Mouse (Mus musculus): Measurements from ENCODE around the gene Pidd1. TPM values are rescaled to one million over a fixed set of nuclear protein-coding genes. Genes with fewer than 3 reads are reported as not detected.

Gene Pidd1
- polyA plus RNA-seq (2014; fragmentation: Illumina TruSeq; extraction: RNeasy Lipid Tissue Mini Kit (QIAGEN cat#74804)): not detected

DNA sequence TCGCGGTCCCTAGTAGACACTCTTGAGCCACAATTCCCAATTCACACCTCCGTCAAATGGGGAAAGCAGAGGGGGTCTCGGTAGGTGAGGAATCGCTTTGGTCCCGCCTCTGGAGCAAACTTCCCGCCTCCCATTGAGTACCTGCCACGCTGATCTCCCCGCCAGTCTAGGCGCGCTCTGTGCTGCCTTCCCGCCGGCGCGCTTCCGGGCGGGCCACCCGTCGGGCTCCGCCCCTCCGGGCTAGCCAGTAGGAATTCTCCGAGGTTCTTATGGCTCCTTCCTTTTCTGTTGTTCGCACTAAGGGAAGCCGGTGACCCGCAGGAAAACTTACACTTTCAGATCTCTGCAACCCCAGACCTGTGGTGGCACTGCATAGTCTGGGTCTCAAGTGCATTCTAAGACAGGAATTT lies at the start of gene Pidd1:
TSS of gene Pidd1 (minus strand) at position 198 of the 410 bp plus-strand sequence.

GRCm38 (mm10) chr7:141475011-141475804 lies 31.4 kb upstream of the Pidd1 start, which contains the start of the genes Polr2l and Tspan4:
TSS of gene Polr2l (minus strand) at chr7:141475132.
TSS of gene Tspan4 (plus strand) at chr7:141475240.

DNA sequence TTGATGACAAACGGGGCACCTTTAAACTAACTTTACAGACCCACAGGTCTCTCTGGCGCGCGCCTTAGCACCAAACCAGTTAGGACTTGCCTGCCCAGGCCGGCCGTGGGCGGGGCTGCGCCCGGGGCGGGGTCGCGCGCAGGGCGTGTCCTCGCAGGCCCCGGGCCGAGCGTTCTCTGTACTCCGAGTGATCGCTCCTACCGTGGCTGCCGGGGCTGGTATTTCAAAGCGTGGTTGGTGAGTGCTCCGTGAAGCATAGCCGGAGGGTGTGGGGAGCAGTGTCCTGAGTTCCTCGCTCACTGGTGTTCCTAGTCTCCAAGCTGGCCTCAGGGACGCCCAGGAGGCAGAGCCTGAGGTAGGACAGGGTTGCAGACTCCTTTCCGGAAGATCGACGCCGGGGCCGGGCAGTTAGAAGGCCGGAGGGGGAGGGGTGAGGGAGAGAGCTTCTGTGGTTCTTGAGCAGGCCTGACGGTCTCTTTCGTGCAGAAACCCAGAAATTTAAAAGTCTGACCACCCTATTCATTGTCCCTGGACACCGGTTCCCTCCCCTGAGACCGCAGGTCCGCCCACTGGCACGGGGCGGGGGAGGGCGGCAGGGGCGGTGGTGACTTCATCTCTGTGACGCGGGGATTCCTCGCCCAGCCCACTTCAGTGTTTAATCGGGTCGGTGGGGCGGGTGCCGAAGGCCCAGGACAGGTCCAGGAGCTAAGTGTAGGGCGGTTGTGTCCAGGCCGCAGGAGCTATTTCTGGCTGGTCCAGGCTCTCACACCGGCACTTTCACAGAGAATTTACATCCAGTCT lies 23.6 kb upstream of the Pidd1 start, which contains the start of gene Cd151:
TSS of gene Cd151 (plus strand) at position 163 of the 801 bp plus-strand sequence.

DNA sequence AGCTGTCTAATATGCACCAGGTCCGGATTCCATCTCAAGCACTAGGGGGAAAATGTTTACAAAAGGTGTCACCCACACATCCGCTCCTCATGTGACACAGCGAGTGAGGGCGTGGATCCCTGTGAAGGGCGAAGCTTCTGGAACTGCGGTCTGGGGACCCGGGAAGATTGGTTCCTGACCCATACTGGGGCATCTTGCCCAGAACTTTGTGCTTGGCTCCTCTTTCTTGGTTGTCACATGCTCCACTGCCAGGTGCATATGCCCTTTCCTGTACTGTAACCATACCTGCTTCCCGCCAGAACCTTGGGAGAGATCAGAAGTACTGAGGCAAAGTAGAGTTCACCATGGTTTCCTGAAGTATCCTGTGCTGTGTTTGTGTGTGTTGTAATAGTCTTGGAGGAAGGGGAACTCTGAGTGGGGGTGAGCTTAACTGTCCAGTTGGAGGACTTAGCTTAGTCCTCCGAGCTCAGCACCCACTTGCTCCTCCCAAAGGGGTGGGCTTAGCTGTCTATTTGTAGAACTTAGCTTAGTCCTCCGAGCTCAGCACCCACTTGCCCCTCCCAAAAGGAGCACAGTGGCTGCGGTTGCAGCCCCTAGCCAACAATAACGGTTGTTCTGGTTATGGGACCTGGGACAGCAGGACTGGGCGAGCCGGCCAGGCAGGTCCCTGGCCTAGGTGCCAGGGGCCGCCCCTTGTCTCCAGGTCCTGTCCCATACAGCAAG lies 16.7 kb upstream of the Pidd1 start, which contains the start of gene Cracr2b:
TSS of gene Cracr2b (plus strand) at position 704 of the 723 bp plus-strand sequence.

GRCm38 (mm10) chr7:141454967-141455551 lies 11.2 kb upstream of the Pidd1 start, which contains the start of gene Pnpla2:
TSS of gene Pnpla2 (plus strand) at chr7:141455198.

GRCm38 (mm10) chr7:141447110-141447991 lies 3.5 kb upstream of the Pidd1 start, which contains the start of gene Rplp2:
TSS of gene Rplp2 (plus strand) at chr7:141447370.

DNA sequence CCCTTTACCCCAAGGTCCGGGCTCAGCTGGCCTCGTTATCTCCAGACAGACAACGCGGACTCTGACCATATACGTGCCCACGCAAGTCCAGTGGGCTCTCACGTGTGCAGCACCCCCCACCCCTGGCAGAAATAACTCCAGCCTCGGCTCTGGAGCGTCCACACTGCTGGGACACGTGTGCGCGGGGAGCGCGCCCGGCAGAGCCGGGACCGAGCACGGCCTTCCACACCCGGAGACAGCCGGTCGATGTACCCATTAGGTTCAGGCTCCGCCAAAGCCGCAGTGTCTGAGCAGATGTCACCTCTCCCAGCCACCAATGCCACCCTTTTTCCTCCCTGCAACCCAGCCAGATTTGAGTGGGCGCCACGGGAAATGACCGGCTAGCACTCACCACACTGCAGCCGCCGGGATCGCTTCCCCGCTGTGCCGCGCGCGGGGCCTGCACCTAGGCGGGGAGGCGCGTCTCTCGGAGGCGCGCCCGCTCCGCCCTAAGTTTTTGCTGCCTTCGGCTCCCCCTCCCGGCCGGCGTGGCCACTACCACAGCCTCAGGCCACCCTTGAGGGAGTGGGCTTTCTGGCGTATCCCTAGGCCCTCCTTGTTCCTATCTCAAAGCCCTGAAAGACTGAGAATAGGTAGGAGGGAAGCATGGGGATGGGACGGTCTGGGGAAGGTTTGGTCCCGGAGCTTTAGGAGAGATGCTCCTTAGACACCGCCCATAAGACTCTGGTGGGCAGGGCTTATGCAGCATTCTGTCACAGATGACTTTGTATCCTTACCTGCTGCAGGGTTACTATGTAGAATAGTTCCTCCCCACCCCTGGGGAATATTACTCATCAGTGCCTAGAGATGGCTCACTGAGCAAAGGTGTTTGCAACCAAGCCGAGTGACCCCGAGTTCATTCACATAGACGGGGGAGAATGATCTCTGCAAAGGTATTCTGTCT lies 6.4 kb downstream of the Pidd1 start, which contains the start of gene Slc25a22:
TSS of gene Slc25a22 (minus strand) at position 715 of the 943 bp plus-strand sequence.

GRCm38 (mm10) chr7:141429310-141429709 lies 14.5 kb downstream of the Pidd1 start, which contains the start of gene Cend1:
TSS of gene Cend1 (minus strand) at chr7:141429491.

DNA sequence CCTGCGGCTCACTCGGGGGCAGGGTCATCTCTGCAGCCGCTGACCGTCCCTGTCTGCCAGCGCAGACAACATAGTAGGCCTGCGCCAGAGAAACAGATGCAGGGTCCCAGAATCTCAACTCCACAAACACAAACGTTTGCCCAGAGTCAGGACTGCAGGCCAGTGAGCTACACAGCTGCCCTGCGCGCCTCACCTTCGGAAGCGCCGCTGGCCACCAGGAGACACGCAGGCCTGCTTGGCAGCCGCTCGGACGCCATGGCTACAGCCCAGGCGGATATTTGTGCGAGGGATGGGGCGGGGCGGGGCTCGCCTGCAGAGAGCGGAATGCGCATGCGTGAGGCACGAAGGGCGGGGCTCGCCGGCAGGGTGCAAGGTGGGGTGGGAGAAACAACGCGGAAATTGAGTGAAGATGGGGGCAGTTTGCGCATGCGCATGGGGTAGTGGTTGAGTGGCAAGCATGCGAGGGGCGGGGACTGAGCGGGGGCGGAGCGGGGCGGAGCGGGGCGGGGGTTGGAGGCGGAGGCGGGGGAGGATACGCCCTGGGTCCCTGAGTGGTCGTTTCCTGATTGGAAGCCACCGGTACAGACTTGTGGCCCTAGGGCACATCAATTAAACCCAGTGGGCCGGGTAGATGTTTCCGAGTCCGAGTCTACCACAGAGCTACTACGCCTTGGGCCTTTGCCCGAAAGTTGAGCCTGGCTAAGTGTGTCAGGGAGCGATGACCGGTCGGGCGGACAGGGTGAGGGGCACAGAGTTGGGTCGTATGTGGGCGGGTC lies 29.8 kb downstream of the Pidd1 start, which contains the start of gene Gatd1:
TSS of gene Gatd1 (minus strand) at position 328 of the 776 bp plus-strand sequence.

DNA sequence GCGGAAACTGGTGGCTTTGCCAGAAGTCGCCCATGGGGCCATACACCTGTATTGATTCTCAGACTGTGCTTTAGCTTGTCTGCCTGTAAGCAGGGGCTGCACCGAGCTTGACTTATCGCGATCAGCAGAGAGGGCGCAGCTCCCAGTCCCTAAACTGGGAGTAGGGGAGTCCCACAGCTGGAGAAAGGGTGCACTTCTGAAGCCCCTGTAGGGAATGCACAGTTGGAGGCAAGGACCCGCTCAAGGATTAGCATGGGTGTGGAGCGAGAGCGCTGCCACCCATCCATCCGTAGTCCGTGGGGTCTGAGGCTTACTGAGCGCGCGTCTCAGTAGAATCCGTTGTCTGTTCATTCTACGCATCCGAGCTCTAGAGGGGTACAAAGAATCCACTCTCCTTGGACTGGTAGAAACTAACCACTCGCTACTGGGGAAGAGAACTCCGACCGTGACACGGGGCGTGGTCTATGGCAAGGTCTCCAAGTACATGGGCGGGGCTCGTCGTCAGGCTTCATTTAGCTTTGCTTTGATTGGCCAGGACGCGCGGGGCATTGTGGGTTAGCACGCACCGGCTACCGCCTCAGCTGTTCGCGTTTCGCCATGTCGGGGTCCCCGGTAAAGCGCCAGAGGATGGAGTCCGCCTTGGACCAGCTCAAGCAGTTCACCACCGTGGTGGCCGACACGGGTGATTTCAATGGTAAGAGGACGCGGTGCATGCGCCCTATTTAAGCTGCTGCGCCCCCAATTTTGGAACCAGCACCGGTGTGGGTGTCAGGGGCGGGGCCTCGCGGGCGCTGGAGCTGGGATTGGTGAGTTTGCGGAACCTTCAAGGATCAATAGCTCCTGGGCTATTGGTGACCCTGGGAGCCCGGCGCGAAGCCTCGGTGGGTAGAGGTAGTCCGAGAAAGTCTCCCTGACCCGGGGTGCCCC lies 51.9 kb downstream of the Pidd1 start, which contains the start of gene Taldo1:
TSS of gene Taldo1 (plus strand) at position 575 of the 927 bp plus-strand sequence.

Other genes starting within 250 kb of the Pidd1 start
- 0.77 TPM for gene Lrrc56, start 249.9 kb downstream of the Pidd1 start, polyA plus RNA-seq (2014; fragmentation: Illumina TruSeq; extraction: RNeasy Lipid Tissue Mini Kit (QIAGEN cat#74804))
- not detected for gene Lmntd2, start 229.9 kb downstream of the Pidd1 start, polyA plus RNA-seq (2014; fragmentation: Illumina TruSeq; extraction: RNeasy Lipid Tissue Mini Kit (QIAGEN cat#74804))
- gene Rassf7, start 228.2 kb downstream of the Pidd1 start, polyA plus RNA-seq (2014; fragmentation: Illumina TruSeq; extraction: RNeasy Lipid Tissue Mini Kit (QIAGEN cat#74804)): 0.80 TPM
- 26.7 TPM for gene Phrf1, start 215.2 kb downstream of the Pidd1 start, polyA plus RNA-seq (2014; fragmentation: Illumina TruSeq; extraction: RNeasy Lipid Tissue Mini Kit (QIAGEN cat#74804))
- gene Irf7, start 177.5 kb downstream of the Pidd1 start, polyA plus RNA-seq (2014; fragmentation: Illumina TruSeq; extraction: RNeasy Lipid Tissue Mini Kit (QIAGEN cat#74804)): 7.9 TPM
- 1.1 TPM for gene Cdhr5, start 167.2 kb downstream of the Pidd1 start, polyA plus RNA-seq (2014; fragmentation: Illumina TruSeq; extraction: RNeasy Lipid Tissue Mini Kit (QIAGEN cat#74804))
- gene Sct, start 164.9 kb downstream of the Pidd1 start, polyA plus RNA-seq (2014; fragmentation: Illumina TruSeq; extraction: RNeasy Lipid Tissue Mini Kit (QIAGEN cat#74804)): not detected
- not detected for gene Drd4, start 152.0 kb downstream of the Pidd1 start, polyA plus RNA-seq (2014; fragmentation: Illumina TruSeq; extraction: RNeasy Lipid Tissue Mini Kit (QIAGEN cat#74804))
- gene Deaf1, start 116.3 kb downstream of the Pidd1 start, polyA plus RNA-seq (2014; fragmentation: Illumina TruSeq; extraction: RNeasy Lipid Tissue Mini Kit (QIAGEN cat#74804)): 1.5 TPM
- 9.4 TPM for gene Tmem80, start 116.3 kb downstream of the Pidd1 start, polyA plus RNA-seq (2014; fragmentation: Illumina TruSeq; extraction: RNeasy Lipid Tissue Mini Kit (QIAGEN cat#74804))
- gene Eps8l2, start 105.1 kb downstream of the Pidd1 start, polyA plus RNA-seq (2014; fragmentation: Illumina TruSeq; extraction: RNeasy Lipid Tissue Mini Kit (QIAGEN cat#74804)): not detected
- 7.8 TPM for gene Taldo1, start 51.8 kb downstream of the Pidd1 start, polyA plus RNA-seq (2014; fragmentation: Illumina TruSeq; extraction: RNeasy Lipid Tissue Mini Kit (QIAGEN cat#74804))
- 15.2 TPM for gene Gatd1, start 29.9 kb downstream of the Pidd1 start, polyA plus RNA-seq (2014; fragmentation: Illumina TruSeq; extraction: RNeasy Lipid Tissue Mini Kit (QIAGEN cat#74804))
- gene Cend1, start 14.5 kb downstream of the Pidd1 start, polyA plus RNA-seq (2014; fragmentation: Illumina TruSeq; extraction: RNeasy Lipid Tissue Mini Kit (QIAGEN cat#74804)): not detected
- 0.46 TPM for gene Slc25a22, start 6.1 kb downstream of the Pidd1 start, polyA plus RNA-seq (2014; fragmentation: Illumina TruSeq; extraction: RNeasy Lipid Tissue Mini Kit (QIAGEN cat#74804))
- gene Rplp2, start 3.3 kb upstream of the Pidd1 start, polyA plus RNA-seq (2014; fragmentation: Illumina TruSeq; extraction: RNeasy Lipid Tissue Mini Kit (QIAGEN cat#74804)): 15.0 TPM
- gene Pnpla2, start 11.2 kb upstream of the Pidd1 start, polyA plus RNA-seq (2014; fragmentation: Illumina TruSeq; extraction: RNeasy Lipid Tissue Mini Kit (QIAGEN cat#74804)): 1.3 TPM
- not detected for gene Cracr2b, start 17.1 kb upstream of the Pidd1 start, polyA plus RNA-seq (2014; fragmentation: Illumina TruSeq; extraction: RNeasy Lipid Tissue Mini Kit (QIAGEN cat#74804))
- gene Cd151, start 23.4 kb upstream of the Pidd1 start, polyA plus RNA-seq (2014; fragmentation: Illumina TruSeq; extraction: RNeasy Lipid Tissue Mini Kit (QIAGEN cat#74804)): 45.2 TPM
- gene Polr2l, start 31.1 kb upstream of the Pidd1 start, polyA plus RNA-seq (2014; fragmentation: Illumina TruSeq; extraction: RNeasy Lipid Tissue Mini Kit (QIAGEN cat#74804)): 2.4 TPM
- gene Tspan4, start 31.2 kb upstream of the Pidd1 start, polyA plus RNA-seq (2014; fragmentation: Illumina TruSeq; extraction: RNeasy Lipid Tissue Mini Kit (QIAGEN cat#74804)): 6.2 TPM
- 3.6 TPM for gene Chid1, start 95.8 kb upstream of the Pidd1 start, polyA plus RNA-seq (2014; fragmentation: Illumina TruSeq; extraction: RNeasy Lipid Tissue Mini Kit (QIAGEN cat#74804))
- gene Ap2a2, start 118.1 kb upstream of the Pidd1 start, polyA plus RNA-seq (2014; fragmentation: Illumina TruSeq; extraction: RNeasy Lipid Tissue Mini Kit (QIAGEN cat#74804)): 72.3 TPM
- gene Muc6, start 211.3 kb upstream of the Pidd1 start, polyA plus RNA-seq (2014; fragmentation: Illumina TruSeq; extraction: RNeasy Lipid Tissue Mini Kit (QIAGEN cat#74804)): not detected
- not detected for gene Muc2, start 246.3 kb upstream of the Pidd1 start, polyA plus RNA-seq (2014; fragmentation: Illumina TruSeq; extraction: RNeasy Lipid Tissue Mini Kit (QIAGEN cat#74804))